Mouse (Mus musculus) spleen, adult 2 months (tissue): ENCODE results near the gene Atp8a2.

Experiments
- CTCF ChIP-seq: fragments of 200-500 bp; IDR thresholded peaks from 2 replicates; pipeline ENCODE4 v1.5.1; 2011; ENCODE audit warnings: mild to moderate bottlenecking, inconsistent platforms; ENCODE audit not compliant: insufficient read depth, insufficient read length, insufficient replicate concordance; ENCODE audit errors: extremely low read depth
- POLR2A ChIP-seq: fragments of 200-500 bp; IDR thresholded peaks from 2 replicates; pipeline ENCODE4 v1.6.1; 2011; ENCODE audit warnings: low read depth, low read length, inconsistent platforms

GRCm38 (mm10) chr14:59741752-59742151, 455.2 kb downstream of the Atp8a2 start:
- TF ChIP-seq CTCF (no peak), POLR2A (no peak)
